Mouse (Mus musculus) neural tube, embryonic 15.5 days (tissue): Measurements from ENCODE around the gene H2-D1. TPM values are rescaled to one million over a fixed set of nuclear protein-coding genes. Genes with fewer than 3 reads are reported as not detected.
"Not testable (repeated sequence)": the region's sequence is repeated elsewhere in the genome, so short reads cannot be mapped to it uniquely, and the experiment has no call there.

Experiments used
- ATAC-seq: fragments of 200-750 bp; cut with Nextera tagmentation; 2 replicates; pipeline ENCODE4 v1.8.0; 2017; ENCODE audit warnings: mild to moderate bottlenecking, moderate TSS enrichment, moderate library complexity; ENCODE audit not compliant: low FRiP score
- H3K27ac ChIP-seq: fragments of 300-500 bp; sonication (generic); replicated peaks from 2 replicates; pipeline ENCODE4 v1.5.1; 2015; ENCODE audit warnings: mild to moderate bottlenecking, inconsistent platforms
- H3K27me3 ChIP-seq: fragments of 300-500 bp; sonication (generic); replicated peaks from 2 replicates; pipeline ENCODE4 v1.6.1; 2015; ENCODE audit warnings: inconsistent platforms
- H3K36me3 ChIP-seq: fragments of 300-500 bp; sonication (generic); 2 replicates; pipeline ENCODE4 v1.6.1; 2015; ENCODE audit warnings: inconsistent platforms
- H3K4me1 ChIP-seq: fragments of 300-500 bp; sonication (generic); 2 replicates; pipeline ENCODE4 v1.6.1; 2015; ENCODE audit warnings: inconsistent platforms
- H3K4me2 ChIP-seq: fragments of 300-500 bp; sonication (generic); 2 replicates; pipeline ENCODE4 v1.6.1; 2015; ENCODE audit warnings: inconsistent platforms, mild to moderate bottlenecking, moderate library complexity
- H3K4me3 ChIP-seq: fragments of 300-500 bp; sonication (generic); replicated peaks from 2 replicates; pipeline ENCODE4 v1.5.1; 2015; ENCODE audit warnings: mild to moderate bottlenecking, inconsistent platforms
- H3K9ac ChIP-seq: fragments of 300-500 bp; sonication (generic); replicated peaks from 2 replicates; pipeline ENCODE4 v1.6.1; 2015; ENCODE audit warnings: mild to moderate bottlenecking, inconsistent platforms
- H3K9me3 ChIP-seq: fragments of 300-500 bp; sonication (generic); replicated peaks from 2 replicates; pipeline ENCODE4 v1.6.1; 2016; ENCODE audit warnings: inconsistent platforms
- WGBS: fragments of 180-500 bp; shearing (Covaris S2); methylation state at CpG from one replicate; pipeline ENCODE4 v1.1.7; 2015; ENCODE audit warnings: mixed read lengths; 5-methylcytosine and 5-hydroxymethylcytosine counted together
- polyA plus RNA-seq: library from polyadenylated mRNA; unstranded; fragments of >200 nt; fragmentation: Nextera tagmentation; extraction: Ambion mirVana; gene quantifications from 2 replicates; pipeline ENCODE4 v1.2.1, GENCODE M21; 2015

H2-D1 gene
- polyA plus RNA-seq, 1 experiment from 2014 or later = 143 TPM

- H3K9me3 ChIP-seq = no peaks in the 10 kb centered on the region
- 86% methylated on average over 5 of the region's 5 CpGs for WGBS
- H3K27me3 ChIP-seq = no peaks in the 10 kb centered on the region
- no peak overlapping the region for H3K9ac ChIP-seq
- H3K36me3 ChIP-seq = peaks cover 38% of the 10 kb centered on the region
- H3K4me1 ChIP-seq = peaks cover 48% of the 10 kb centered on the region
- H3K4me2 ChIP-seq = no peak overlapping the region
- no peak overlapping the region for H3K27ac ChIP-seq
- no peak for ATAC-seq
- no peak overlapping the region for H3K4me3 ChIP-seq
Measured at GRCm38 (mm10) chr17:35232659-35233058, 29.9 kb upstream of the H2-D1 start.

DNA sequence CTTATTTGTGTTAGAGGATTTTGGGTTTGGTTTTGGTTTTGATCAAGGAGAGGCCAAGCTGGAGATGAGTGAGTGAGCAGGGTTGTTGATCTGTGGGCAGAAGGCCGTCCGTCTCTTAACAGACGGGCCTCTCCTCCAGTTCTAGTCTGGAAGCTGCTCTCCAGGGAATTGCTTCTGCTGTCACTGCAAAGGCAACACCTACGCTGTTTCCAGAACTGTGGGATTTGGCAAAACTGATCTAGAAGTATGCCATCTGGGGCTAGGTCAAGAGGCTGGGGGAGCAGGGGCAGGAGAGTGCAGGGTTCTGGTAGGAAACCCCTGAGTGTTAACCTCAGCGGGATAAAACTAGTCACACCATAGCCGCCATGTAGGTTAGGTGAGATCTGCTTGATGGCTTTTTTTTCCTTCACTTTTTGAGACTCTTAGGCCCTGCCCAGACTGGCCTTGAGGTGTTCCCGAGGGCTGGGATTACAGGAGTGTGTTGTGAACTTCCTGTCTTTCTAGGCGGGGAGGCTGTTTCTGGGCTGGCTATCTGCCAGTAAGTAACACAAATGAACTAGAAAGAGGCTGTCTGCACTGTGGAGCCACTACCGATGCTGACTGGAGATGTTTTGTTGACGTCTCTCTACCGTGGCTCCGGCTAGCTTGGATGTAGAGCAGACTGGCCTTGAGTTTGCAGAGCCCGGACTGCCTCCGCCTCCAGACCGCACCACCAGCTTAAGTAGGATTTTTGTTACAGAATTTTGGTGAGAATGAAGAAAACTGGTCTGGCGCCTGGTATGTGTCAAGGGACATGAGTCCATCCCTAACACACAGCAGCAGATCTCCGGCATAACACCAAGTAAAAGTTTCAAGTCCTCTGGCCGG is 29.2 kb upstream of the H2-D1 start, which contains the start of gene Atp6v1g2:
Gene Atp6v1g2, plus strand, starts transcription at position 547 of the 867 bp plus-strand sequence.
- Histone ChIP-seq H3K4me2 (peak within 1 kb of the TSS; percentile 95), H3K9me3 (no peaks in the 10 kb centered on the region), H3K27ac (0 out of 2 replicates have a peak within 1 kb of the TSS, but pooled peaks have one; percentile 9), H3K36me3 (peaks cover 31% of the 10 kb centered on the region), H3K4me1 (peaks cover 50% of the 10 kb centered on the region), H3K4me3 (peak within 1 kb of the TSS; percentile 54), H3K9ac (no peak within 1 kb of the TSS), H3K27me3 (no peaks in the 10 kb centered on the region)
- ATAC-seq = no peak
- 77% methylated on average over 18 of the region's 18 CpGs for WGBS

GRCm38 (mm10) chr17:35234090-35234489 is 28.4 kb upstream of the H2-D1 start:
- Histone ChIP-seq H3K4me2 (peak overlapping the region; percentile 95), H3K36me3 (peaks cover 23% of the 10 kb centered on the region), H3K4me3 (peak overlapping the region; percentile 54; the same call in 1 of the 2 replicates), H3K4me1 (peaks cover 50% of the 10 kb centered on the region)
- not testable (repeated sequence) for H3K27ac ChIP-seq, H3K9ac ChIP-seq, ATAC-seq, H3K27me3 ChIP-seq, H3K9me3 ChIP-seq
- WGBS = 93% methylated on average over 7 of the region's 7 CpGs

DNA sequence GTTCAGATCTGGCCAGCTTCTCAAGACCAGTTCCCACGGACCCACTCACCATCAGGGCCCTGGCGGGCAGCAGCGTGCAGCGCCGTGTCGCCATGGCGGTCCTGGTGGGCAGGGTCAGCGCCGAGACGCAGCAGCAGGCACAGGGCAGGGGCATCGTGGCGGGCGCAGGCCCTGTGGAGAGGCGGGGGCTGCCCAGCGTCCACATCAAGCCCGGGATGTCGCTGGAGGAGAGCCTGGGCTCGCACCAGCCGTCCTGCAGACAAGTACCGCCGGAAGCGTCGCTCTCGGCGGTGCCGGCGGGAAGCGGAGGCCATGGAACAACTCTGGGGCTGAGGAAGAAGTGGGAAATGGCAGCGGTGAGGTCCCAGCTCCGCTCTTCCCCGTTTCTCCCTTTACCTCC is 27.6 kb upstream of the H2-D1 start:
- peak overlapping the region; percentile 68 for H3K9ac ChIP-seq
- H3K9me3 ChIP-seq = no peaks in the 10 kb centered on the region
- peaks cover 50% of the 10 kb centered on the region for H3K4me1 ChIP-seq
- 7% methylated on average over 31 of the region's 31 CpGs for WGBS
- peak overlapping the region; percentile 92 for H3K27ac ChIP-seq
- ATAC-seq = no peak
- H3K4me2 ChIP-seq = peak overlapping the region; percentile 95
- no peaks in the 10 kb centered on the region for H3K27me3 ChIP-seq
- peaks cover 15% of the 10 kb centered on the region for H3K36me3 ChIP-seq
- peak overlapping the region; percentile 54 for H3K4me3 ChIP-seq

GRCm38 (mm10) chr17:35235614-35236389 is 26.7 kb upstream of the H2-D1 start, which contains the start of gene Nfkbil1:
TSS of gene Nfkbil1 (minus strand) at chr17:35235792.
- H3K4me1 ChIP-seq = peaks cover 59% of the 10 kb centered on the region
- WGBS = under 1% methylated on average over 35 of the region's 35 CpGs

DNA sequence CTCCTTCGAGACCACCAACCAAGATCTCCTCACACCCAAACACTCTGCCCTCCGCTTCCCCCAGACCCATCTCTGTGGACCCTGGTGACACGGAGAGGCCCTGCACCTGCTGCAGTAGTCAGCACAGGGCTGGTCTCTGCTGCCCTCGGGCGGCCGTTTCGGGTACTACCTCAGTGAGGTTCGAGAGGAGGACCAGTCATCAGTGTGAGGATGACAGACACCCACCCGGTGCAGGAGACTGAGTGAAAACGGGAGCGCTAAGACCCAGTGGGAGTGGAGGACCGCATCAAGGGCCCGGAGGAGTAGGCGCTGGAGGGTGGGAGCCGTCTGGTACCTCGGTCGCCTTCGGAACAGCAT is 26.2 kb upstream of the H2-D1 start:
- H3K4me2 ChIP-seq = peak overlapping the region; percentile 95
- peak; percentile 85 for ATAC-seq
- H3K4me3 ChIP-seq = peak overlapping the region; percentile 54
- H3K36me3 ChIP-seq = peaks cover 4% of the 10 kb centered on the region
- H3K27me3 ChIP-seq = no peaks in the 10 kb centered on the region
- H3K9me3 ChIP-seq = no peaks in the 10 kb centered on the region
- H3K9ac ChIP-seq = peak overlapping the region; percentile 68
- under 1% methylated on average over 18 of the region's 18 CpGs for WGBS
- peaks cover 61% of the 10 kb centered on the region for H3K4me1 ChIP-seq
- peak overlapping the region; percentile 92 for H3K27ac ChIP-seq

More at GRCm38 (mm10) chr17:35235614-35236389, 26.7 kb upstream of the H2-D1 start, which contains the start of gene Nfkbil1:
- Histone ChIP-seq H3K9ac (peak within 1 kb of the TSS; percentile 68), H3K4me2 (peak within 1 kb of the TSS; percentile 95), H3K9me3 (no peaks in the 10 kb centered on the region), H3K4me3 (peak within 1 kb of the TSS; percentile 54), H3K36me3 (peaks cover 9% of the 10 kb centered on the region), H3K27ac (peak within 1 kb of the TSS; percentile 92), H3K27me3 (no peaks in the 10 kb centered on the region)
- ATAC-seq = peak; percentile 85

DNA sequence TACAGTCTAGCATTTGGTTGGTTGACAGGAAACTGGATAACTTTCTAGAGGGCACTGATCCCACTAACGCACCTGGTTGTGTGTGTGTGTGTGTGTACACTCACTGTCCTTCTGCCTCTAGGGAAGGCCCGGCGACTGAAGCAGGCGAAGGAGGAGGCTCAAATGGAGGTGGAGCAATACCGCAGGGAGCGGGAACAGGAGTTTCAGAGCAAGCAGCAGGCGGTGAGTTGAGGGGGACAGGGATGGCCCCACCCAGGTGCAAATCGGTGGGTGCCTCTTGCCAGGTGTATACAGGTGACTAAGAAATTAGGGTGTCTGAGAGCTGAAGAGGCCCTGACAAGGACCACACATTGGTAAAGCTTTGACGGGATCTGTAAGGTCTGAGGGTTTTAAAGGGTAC is 25.5 kb upstream of the H2-D1 start:
- peak overlapping the region; percentile 92 for H3K27ac ChIP-seq
- 68% methylated on average over 9 of the region's 9 CpGs for WGBS
- no peaks in the 10 kb centered on the region for H3K9me3 ChIP-seq
- H3K27me3 ChIP-seq = no peaks in the 10 kb centered on the region
- peak overlapping the region; percentile 54 for H3K4me3 ChIP-seq
- ATAC-seq = no peak
- peaks cover 4% of the 10 kb centered on the region for H3K36me3 ChIP-seq
- peaks cover 56% of the 10 kb centered on the region for H3K4me1 ChIP-seq
- H3K9ac ChIP-seq = peak overlapping the region; percentile 68
- peak overlapping the region; percentile 95 for H3K4me2 ChIP-seq

DNA sequence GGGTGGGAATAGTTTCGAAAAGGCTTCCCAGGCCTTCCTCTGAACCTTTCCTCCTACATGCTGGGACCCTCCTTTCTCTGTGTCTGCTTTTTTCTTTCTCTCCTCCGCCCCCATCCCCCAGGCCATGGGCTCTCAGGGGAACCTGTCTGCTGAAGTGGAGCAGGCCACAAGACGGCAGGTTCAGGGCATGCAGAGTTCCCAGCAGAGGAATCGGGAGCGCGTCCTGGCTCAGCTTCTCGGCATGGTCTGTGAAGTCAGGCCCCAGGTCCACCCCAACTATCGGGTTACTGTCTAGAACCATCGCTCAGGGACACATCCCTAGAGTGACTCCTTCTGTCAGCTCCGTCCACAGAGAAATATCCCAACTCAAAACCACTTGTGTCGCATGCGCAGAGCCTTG is 25.0 kb upstream of the H2-D1 start:
- Histone ChIP-seq H3K9me3 (no peaks in the 10 kb centered on the region), H3K4me2 (peak overlapping the region; percentile 95), H3K27me3 (no peaks in the 10 kb centered on the region), H3K27ac (0 out of 2 replicates have a peak overlapping the region, but pooled peaks have one; percentile 92), H3K4me1 (peaks cover 51% of the 10 kb centered on the region), H3K4me3 (peak overlapping the region; percentile 54), H3K9ac (peak overlapping the region; percentile 68; the same call in 1 of the 2 replicates), H3K36me3 (peaks cover 4% of the 10 kb centered on the region)
- 91% methylated on average over 12 of the region's 12 CpGs for WGBS
- ATAC-seq = no peak

GRCm38 (mm10) chr17:35239700-35240099 is 22.8 kb upstream of the H2-D1 start:
- Histone ChIP-seq H3K27ac (no peak overlapping the region), H3K4me2 (no peak overlapping the region), H3K27me3 (no peaks in the 10 kb centered on the region), H3K4me3 (no peak overlapping the region), H3K36me3 (peaks cover 12% of the 10 kb centered on the region), H3K4me1 (peaks cover 48% of the 10 kb centered on the region), H3K9ac (no peak overlapping the region), H3K9me3 (no peaks in the 10 kb centered on the region)
- WGBS = 86% methylated on average over 5 of the region's 5 CpGs
- no peak for ATAC-seq

DNA sequence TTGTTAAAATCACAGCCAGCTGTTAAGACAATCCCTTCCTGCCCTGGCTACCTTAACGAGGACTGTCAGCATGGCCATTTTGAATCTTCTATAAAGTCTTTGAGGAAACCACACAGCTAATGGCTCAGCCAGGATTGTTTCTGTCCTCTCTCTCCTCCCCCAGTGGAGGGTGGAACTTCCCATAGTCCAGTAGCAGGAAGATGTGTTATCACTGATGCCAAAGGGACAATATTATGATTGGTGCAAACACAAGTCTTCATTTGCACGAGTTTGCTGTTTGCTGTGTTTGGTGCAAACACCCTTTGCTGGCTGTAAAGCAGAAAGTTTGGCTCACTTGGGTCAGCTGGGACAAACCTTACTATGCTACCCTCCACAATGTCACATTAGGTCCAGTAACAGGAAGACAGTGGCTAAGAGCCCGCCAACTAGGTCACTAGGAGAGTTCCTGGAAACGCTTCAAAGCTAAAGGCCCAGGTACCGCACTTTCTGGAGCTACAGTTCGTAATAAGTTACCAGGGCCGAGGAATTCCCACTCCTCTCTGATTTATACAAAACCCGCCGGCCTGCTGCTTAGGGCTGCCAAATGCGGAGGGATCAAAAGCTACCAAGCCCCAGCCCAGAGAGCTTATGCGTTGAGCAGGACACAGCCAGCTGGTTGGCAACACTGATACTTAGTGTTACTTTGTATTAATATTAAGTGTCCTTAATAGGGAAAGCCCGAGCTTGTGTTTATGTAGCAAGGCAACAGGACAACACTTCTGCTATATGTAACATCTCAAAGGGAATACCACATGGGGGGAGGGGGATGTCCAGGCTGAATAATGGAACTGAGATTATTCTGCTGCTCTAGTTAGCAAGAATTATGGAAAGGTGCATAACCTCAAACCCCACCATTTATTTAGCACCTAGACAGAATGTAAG is 21.9 kb upstream of the H2-D1 start:
- H3K27me3 ChIP-seq = no peaks in the 10 kb centered on the region
- peaks cover 22% of the 10 kb centered on the region for H3K36me3 ChIP-seq
- peaks cover 52% of the 10 kb centered on the region for H3K4me1 ChIP-seq
- H3K9me3 ChIP-seq = no peaks in the 10 kb centered on the region
- H3K27ac ChIP-seq = peak overlapping the region; percentile 96
- WGBS = 30% methylated on average over 12 of the region's 12 CpGs
- peak overlapping the region; percentile 91 for H3K4me2 ChIP-seq
- peak overlapping the region; percentile 58 for H3K4me3 ChIP-seq
- peak; percentile 1; the same call in 1 of the 2 replicates for ATAC-seq
- H3K9ac ChIP-seq = peak overlapping the region; percentile 81
